Mouse (Mus musculus) midbrain, postnatal 0 days (tissue): Measurements from ENCODE around the gene Ttll13. TPM values are rescaled to one million over a fixed set of nuclear protein-coding genes. Genes with fewer than 3 reads are reported as not detected.

Experiments used
- ATAC-seq: fragments of 200-750 bp; cut with Nextera tagmentation; 2 replicates; pipeline ENCODE4 v1.8.0; 2017; ENCODE audit warnings: moderate number of reproducible peaks, mild to moderate bottlenecking, moderate TSS enrichment, moderate library complexity; ENCODE audit not compliant: low FRiP score
- DNase-seq: peaks from one replicate; pipeline ENCODE4 v3.0.0-alpha.2; 2015; ENCODE audit warnings: low spot score
- H3K27ac ChIP-seq: fragments of 300-500 bp; sonication (generic); 2 replicates; pipeline ENCODE4 v1.5.1; 2014; ENCODE audit warnings: low read depth, mild to moderate bottlenecking, low read length, mixed read lengths
- H3K27me3 ChIP-seq: fragments of 300-500 bp; sonication (generic); 2 replicates; pipeline ENCODE4 v1.6.1; 2014; ENCODE audit warnings: low read length, control low read depth, mixed read lengths; ENCODE audit not compliant: insufficient read depth
- H3K36me3 ChIP-seq: fragments of 300-500 bp; sonication (generic); 2 replicates; pipeline ENCODE4 v1.6.1; 2014; ENCODE audit warnings: low read length, control low read depth, mixed read lengths; ENCODE audit not compliant: insufficient read depth
- H3K4me1 ChIP-seq: fragments of 300-500 bp; sonication (generic); 2 replicates; pipeline ENCODE4 v1.6.1; 2014; ENCODE audit warnings: mild to moderate bottlenecking, control low read depth, antibody characterized with exemption, low read length, mixed read lengths; ENCODE audit not compliant: insufficient read depth
- H3K4me2 ChIP-seq: fragments of 300-500 bp; sonication (generic); 2 replicates; pipeline ENCODE4 v1.6.1; 2014; ENCODE audit warnings: low read depth, mild to moderate bottlenecking, low read length, mixed read lengths; ENCODE audit not compliant: poor library complexity, severe bottlenecking
- H3K4me3 ChIP-seq: fragments of 300-500 bp; sonication (generic); 2 replicates; pipeline ENCODE4 v1.5.1; 2014; ENCODE audit warnings: low read depth, mild to moderate bottlenecking, low read length, moderate library complexity
- H3K9ac ChIP-seq: fragments of 300-500 bp; sonication (generic); replicated peaks from 2 replicates; pipeline ENCODE4 v1.6.1; 2014; ENCODE audit warnings: mild to moderate bottlenecking, low read length, moderate library complexity, mixed read lengths; ENCODE audit not compliant: poor library complexity, severe bottlenecking
- H3K9me3 ChIP-seq: fragments of 300-500 bp; sonication (generic); 2 replicates; pipeline ENCODE4 v1.6.1; 2016; ENCODE audit warnings: low read length, control low read depth
- CTCF ChIP-seq: IDR thresholded peaks from 2 replicates; pipeline ENCODE4 v1.5.1; 2016; ENCODE audit warnings: antibody characterized with exemption, mild to moderate bottlenecking
- WGBS: fragments of 180-500 bp; shearing (Covaris S2); extraction: QIAGEN DNeasy Blood & Tissue Kit; methylation state at CpG from one replicate; pipeline ENCODE4 v1.1.7; 2014; 5-methylcytosine and 5-hydroxymethylcytosine counted together
- polyA plus RNA-seq: library from polyadenylated mRNA; unstranded; fragments of >200 nt; fragmentation: Nextera tagmentation; extraction: Ambion mirVana; gene quantifications from 2 replicates; pipeline ENCODE4 v1.2.1, GENCODE M21; 2015
- total RNA-seq: library from RNA; depleted of rRNA; stranded (reverse); fragments of >200 nt; gene quantifications from 2 replicates; pipeline ENCODE4 v1.2.3, GENCODE M21; 2014; rRNA removed

The Ttll13 gene
- total and polyA plus RNA-seq, 2 experiments from 2014 or later: 1.2 to 3.2 TPM

DNA sequence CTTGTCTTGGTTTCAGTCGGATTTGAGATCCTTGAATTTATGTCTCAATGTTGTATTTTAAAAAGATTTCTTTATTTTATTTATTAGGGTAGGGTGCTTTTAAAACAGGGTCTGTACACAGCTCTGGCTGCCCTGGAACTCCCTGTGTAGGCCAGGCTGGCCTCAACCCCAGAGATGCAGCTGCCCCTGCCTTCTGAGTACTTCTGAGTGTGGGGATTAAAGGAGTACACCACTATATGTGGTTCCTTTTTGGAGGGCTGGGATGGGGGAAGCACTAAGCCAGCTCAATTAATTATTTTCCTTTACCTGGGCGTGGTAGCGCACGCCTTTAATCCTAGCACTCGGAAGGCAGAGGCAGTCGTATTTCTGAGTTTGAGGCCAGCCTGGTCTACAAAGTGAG is 50.3 kb downstream of the Ttll13 start:
- 92% methylated on average over 6 of the region's 6 CpGs for WGBS

DNA sequence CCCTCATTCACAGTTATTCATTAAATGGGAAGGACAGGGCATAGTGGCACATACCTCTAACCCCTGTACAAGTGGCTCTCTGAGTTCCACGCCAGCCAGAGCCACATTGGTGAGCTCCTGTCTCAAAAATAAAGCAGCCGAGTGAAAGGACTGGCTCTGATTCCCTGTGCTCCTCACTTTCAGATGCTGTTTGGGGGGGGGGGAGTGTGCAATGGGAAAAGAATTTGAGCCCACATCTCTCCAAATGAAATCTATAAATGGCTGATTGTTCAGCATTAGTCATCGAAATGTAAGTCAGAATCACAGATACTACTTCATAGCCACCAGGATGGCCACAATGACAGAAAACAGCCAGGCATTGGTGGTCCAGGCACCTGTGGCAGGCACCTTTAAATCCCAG is 50.9 kb downstream of the Ttll13 start:
- 81% methylated on average over 3 of the region's 3 CpGs for whole genome bisulfite sequencing
- no peak for ATAC-seq
- no peaks in the 10 kb centered on the region for H3K4me1 ChIP-seq

More for the DNA sequence above, 50.3 kb downstream of the Ttll13 start:
- TF ChIP-seq CTCF: no peak
- no peak for ATAC-seq
- no peaks in the 10 kb centered on the region for H3K4me1 ChIP-seq
- H3K27ac ChIP-seq: no peak overlapping the region
- no peak overlapping the region for H3K9ac ChIP-seq
- no peak for DNase-seq
- no peaks in the 10 kb centered on the region for H3K36me3 ChIP-seq
- no peaks in the 10 kb centered on the region for H3K27me3 ChIP-seq
- H3K9me3 ChIP-seq: no peaks in the 10 kb centered on the region
- H3K4me3 ChIP-seq: no peak overlapping the region
- H3K4me2 ChIP-seq: no peak overlapping the region

DNA sequence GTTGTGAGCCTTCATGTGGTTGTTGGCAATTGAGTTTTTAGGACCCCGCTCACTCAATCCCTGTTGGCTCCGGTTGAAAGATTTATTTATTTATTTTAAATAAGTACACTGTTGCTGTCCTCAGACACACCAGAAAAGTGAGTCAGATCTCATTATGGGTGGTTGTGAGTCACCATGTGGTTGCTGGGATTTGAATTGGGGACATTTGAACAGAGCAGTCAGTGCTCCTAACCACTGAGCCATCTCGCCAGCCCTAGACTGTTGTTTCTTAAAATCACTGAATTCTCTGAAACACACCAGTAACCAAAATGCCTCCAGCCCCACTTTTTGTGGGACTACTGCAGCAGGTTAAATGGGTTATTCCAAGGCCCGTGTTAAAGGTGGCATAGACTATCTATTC is 52.6 kb downstream of the Ttll13 start:
- no peak for ATAC-seq
- Histone ChIP-seq H3K4me1 (no peaks in the 10 kb centered on the region), H3K27ac (no peak overlapping the region), H3K9ac (no peak overlapping the region), H3K9me3 (no peaks in the 10 kb centered on the region), H3K27me3 (no peaks in the 10 kb centered on the region), H3K36me3 (no peaks in the 10 kb centered on the region), H3K4me2 (no peak overlapping the region), H3K4me3 (no peak overlapping the region)
- DNase-seq: no peak
- TF ChIP-seq CTCF: no peak
- 96% methylated on average over 4 of the region's 4 CpGs for WGBS

More for the DNA sequence above, 50.9 kb downstream of the Ttll13 start:
- DNase-seq: no peak
- H3K36me3 ChIP-seq: no peaks in the 10 kb centered on the region
- no peak overlapping the region for H3K4me3 ChIP-seq
- H3K27me3 ChIP-seq: no peaks in the 10 kb centered on the region
- H3K4me2 ChIP-seq: no peak overlapping the region
- H3K27ac ChIP-seq: no peak overlapping the region
- H3K9me3 ChIP-seq: no peaks in the 10 kb centered on the region
- TF ChIP-seq CTCF: no peak
- H3K9ac ChIP-seq: no peak overlapping the region

DNA sequence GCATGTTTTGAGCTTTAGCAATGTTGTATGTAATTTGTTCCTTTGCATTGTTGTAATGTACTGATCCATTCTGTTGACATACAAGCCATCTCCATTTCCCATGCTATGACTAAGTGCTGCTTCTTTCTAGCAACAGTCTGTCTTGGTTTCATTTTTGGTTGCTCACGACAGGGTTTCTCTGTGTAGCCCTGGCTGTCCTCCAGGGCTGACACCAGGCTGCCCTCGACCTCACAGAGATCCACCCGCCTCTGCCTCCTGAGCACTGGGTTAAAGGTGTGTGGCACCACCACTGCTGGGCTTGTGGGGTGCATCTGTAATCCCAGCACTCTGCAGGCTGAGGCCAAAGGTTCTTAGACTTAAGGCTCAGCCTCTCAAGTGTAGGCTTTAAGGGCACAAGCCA is 53.4 kb downstream of the Ttll13 start:
- no peak for TF ChIP-seq CTCF
- Histone ChIP-seq H3K27ac (no peak overlapping the region), H3K4me2 (no peak overlapping the region), H3K4me1 (no peaks in the 10 kb centered on the region), H3K9me3 (no peaks in the 10 kb centered on the region), H3K27me3 (no peaks in the 10 kb centered on the region), H3K9ac (no peak overlapping the region), H3K4me3 (no peak overlapping the region), H3K36me3 (no peaks in the 10 kb centered on the region)
- ATAC-seq (no peak), DNase-seq (no peak)
- WGBS: 94% methylated on average over 3 of the region's 3 CpGs

DNA sequence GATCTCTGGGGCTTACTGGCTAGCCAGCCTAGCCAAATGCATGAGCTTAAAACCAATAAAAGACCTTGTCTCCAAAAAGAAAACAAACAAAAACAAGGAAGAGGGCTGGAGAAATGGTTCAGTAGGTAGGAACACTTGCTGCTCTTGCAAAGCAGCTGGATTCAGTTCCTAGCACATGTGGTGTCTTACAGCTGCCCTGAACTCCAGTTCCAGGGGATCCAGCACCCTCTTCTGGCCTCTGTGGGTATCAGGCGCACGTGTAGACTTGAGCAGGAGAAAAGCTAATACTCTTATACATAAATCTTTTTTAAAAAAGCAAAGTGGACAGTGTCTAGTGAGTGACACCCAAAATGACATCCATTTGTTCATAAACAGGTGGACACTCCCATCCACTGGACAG is 55.3 kb downstream of the Ttll13 start:
- no peak for ATAC-seq

DNA sequence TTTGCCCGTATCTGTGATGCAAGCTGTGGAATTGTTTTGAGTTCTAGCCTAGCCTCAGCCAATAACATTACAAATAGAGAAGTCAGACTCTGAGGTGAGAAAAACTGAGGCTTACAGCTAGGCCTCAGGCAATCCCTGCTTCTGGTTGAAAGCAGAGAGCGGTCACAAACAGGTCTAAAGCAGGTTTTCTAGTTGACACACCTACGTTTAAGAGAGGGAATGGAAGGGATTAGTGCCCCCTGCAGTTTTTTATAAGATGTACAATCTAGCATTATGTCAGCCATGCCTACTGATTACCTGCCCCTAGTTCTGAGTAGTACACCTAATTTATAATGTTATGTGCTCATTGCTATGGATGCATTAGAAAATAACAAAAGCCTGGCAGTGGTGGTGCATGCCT is 61.6 kb downstream of the Ttll13 start:
- Histone ChIP-seq H3K36me3 (no peaks in the 10 kb centered on the region), H3K27ac (no peak overlapping the region), H3K27me3 (no peaks in the 10 kb centered on the region), H3K4me1 (no peaks in the 10 kb centered on the region), H3K9me3 (no peaks in the 10 kb centered on the region), H3K9ac (no peak overlapping the region), H3K4me2 (no peak overlapping the region), H3K4me3 (no peak overlapping the region)
- DNase-seq (no peak), ATAC-seq (no peak)
- WGBS: 80% methylated on average over 3 of the region's 3 CpGs
- TF ChIP-seq CTCF: peak; percentile 12; the same call in 1 of the 2 replicates

More for the DNA sequence above, 55.3 kb downstream of the Ttll13 start:
- Histone ChIP-seq H3K9me3 (no peaks in the 10 kb centered on the region), H3K27me3 (no peaks in the 10 kb centered on the region), H3K4me3 (no peak overlapping the region), H3K4me1 (no peaks in the 10 kb centered on the region), H3K9ac (no peak overlapping the region), H3K27ac (no peak overlapping the region), H3K4me2 (no peak overlapping the region), H3K36me3 (no peaks in the 10 kb centered on the region)
- 87% methylated on average over 2 of the region's 2 CpGs for WGBS
- 0 out of 2 replicates have a peak, but pooled peaks have one; percentile 14 for TF ChIP-seq CTCF
- DNase-seq: no peak

Other genes starting within 250 kb of the Ttll13 start
- gene Zfp710, start 221.6 kb upstream of the Ttll13 start, total RNA-seq: 25.1 and 33.6 TPM in 2 replicates
- 9.8 and 10.7 TPM in 2 replicates for gene Zfp710, start 221.6 kb upstream of the Ttll13 start, polyA plus RNA-seq
- gene Idh2, start 131.0 kb upstream of the Ttll13 start, total RNA-seq: 122 and 136 TPM in 2 replicates
- gene Idh2, start 131.0 kb upstream of the Ttll13 start, polyA plus RNA-seq: 115 and 124 TPM in 2 replicates
- gene Sema4b, start 59.5 kb upstream of the Ttll13 start, total RNA-seq: 40.3 and 43.7 TPM in 2 replicates
- 26.3 and 29.2 TPM in 2 replicates for gene Sema4b, start 59.5 kb upstream of the Ttll13 start, polyA plus RNA-seq
- 15.2 and 22.3 TPM in 2 replicates for gene Cib1, start 13.6 kb upstream of the Ttll13 start, total RNA-seq
- gene Cib1, start 13.6 kb upstream of the Ttll13 start, polyA plus RNA-seq: 30.6 and 33.7 TPM in 2 replicates
- 5.9 and 7.4 TPM in 2 replicates for gene Gdpgp1, start 13.5 kb upstream of the Ttll13 start, total RNA-seq
- gene Gdpgp1, start 13.5 kb upstream of the Ttll13 start, polyA plus RNA-seq: 2.5 and 2.8 TPM in 2 replicates
- gene Ngrn, start 14.8 kb downstream of the Ttll13 start, total RNA-seq: 50.9 and 76.4 TPM in 2 replicates
- gene Ngrn, start 14.8 kb downstream of the Ttll13 start, polyA plus RNA-seq: 80.6 and 84.8 TPM in 2 replicates
- gene Vps33b, start 23.3 kb downstream of the Ttll13 start, total RNA-seq: 25.0 and 35.4 TPM in 2 replicates
- 15.3 and 18.3 TPM in 2 replicates for gene Vps33b, start 23.3 kb downstream of the Ttll13 start, polyA plus RNA-seq
- 12.9 and 13.2 TPM in 2 replicates for gene Prc1, start 48.1 kb downstream of the Ttll13 start, total RNA-seq
- 13.3 and 14.1 TPM in 2 replicates for gene Prc1, start 48.1 kb downstream of the Ttll13 start, polyA plus RNA-seq
- 22.7 and 30.6 TPM in 2 replicates for gene Rccd1, start 78.1 kb downstream of the Ttll13 start, total RNA-seq
- 7.4 and 7.9 TPM in 2 replicates for gene Rccd1, start 78.1 kb downstream of the Ttll13 start, polyA plus RNA-seq
- 51.0 and 63.3 TPM in 2 replicates for gene Unc45a, start 94.6 kb downstream of the Ttll13 start, total RNA-seq
- 54.6 and 55.9 TPM in 2 replicates for gene Unc45a, start 94.6 kb downstream of the Ttll13 start, polyA plus RNA-seq
- 35.9 and 36.7 TPM in 2 replicates for gene Hddc3, start 96.7 kb downstream of the Ttll13 start, total RNA-seq
- gene Hddc3, start 96.7 kb downstream of the Ttll13 start, polyA plus RNA-seq: 15.1 and 16.8 TPM in 2 replicates
- gene Man2a2, start 125.0 kb downstream of the Ttll13 start, total RNA-seq: 59.1 and 70.2 TPM in 2 replicates
- 13.7 and 16.6 TPM in 2 replicates for gene Man2a2, start 125.0 kb downstream of the Ttll13 start, polyA plus RNA-seq
- gene Fes, start 141.6 kb downstream of the Ttll13 start, total RNA-seq: 4.3 and 7.9 TPM in 2 replicates
- 3.1 and 3.7 TPM in 2 replicates for gene Fes, start 141.6 kb downstream of the Ttll13 start, polyA plus RNA-seq
- 16.6 TPM in 2 replicates for gene Furin, start 159.1 kb downstream of the Ttll13 start, total RNA-seq
- gene Furin, start 159.1 kb downstream of the Ttll13 start, polyA plus RNA-seq: 5.0 and 6.0 TPM in 2 replicates